Mouse (Mus musculus) spleen, postnatal 10 days (tissue): ENCODE measurements around the gene Drd4.
A peak's percentile ranks its signal among the peaks of the same experiment; 100 is the strongest.

Experiments
- DNase-seq, 2 experiments: peaks; one replicate each; pipeline ENCODE4 v3.0.0; 2021 to 2022; ENCODE audit warnings: low spot score in 2 of 2

Drd4 gene

GRCm38 (mm10) chr7:141292583-141293388, 980 bp downstream of the Drd4 start:
- DNase-seq, result no peak

- DNase-seq, result no peak
Observed at GRCm38 (mm10) chr7:141293852-141294471, 2.2 kb downstream of the Drd4 start.

GRCm38 (mm10) chr7:141294479-141294878, 2.7 kb downstream of the Drd4 start:
- DNase-seq, result no peak

GRCm38 (mm10) chr7:141297926-141298650, 6.3 kb downstream of the Drd4 start:
- DNase-seq, result no peak

DNA sequence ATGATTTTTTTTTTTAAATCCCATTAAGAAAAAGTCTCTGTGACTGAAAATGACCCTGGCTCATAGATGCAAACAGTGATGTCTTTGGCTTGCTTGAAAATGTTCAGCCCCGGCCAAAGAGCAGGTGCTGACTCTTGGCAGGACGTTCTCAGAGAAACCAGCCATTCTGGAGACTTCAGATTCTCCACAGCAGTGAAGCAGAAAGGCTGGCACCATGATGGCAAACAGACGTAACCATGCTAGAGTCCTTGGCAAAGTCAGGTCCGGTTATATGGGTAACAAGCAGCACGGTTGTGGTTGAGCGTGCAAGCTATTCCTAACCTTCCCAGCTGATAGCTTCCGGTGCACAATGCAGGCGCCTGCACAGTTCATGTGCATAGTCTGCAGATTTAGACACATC, 7.4 kb downstream of the Drd4 start:
- no peak for DNase-seq

DNA sequence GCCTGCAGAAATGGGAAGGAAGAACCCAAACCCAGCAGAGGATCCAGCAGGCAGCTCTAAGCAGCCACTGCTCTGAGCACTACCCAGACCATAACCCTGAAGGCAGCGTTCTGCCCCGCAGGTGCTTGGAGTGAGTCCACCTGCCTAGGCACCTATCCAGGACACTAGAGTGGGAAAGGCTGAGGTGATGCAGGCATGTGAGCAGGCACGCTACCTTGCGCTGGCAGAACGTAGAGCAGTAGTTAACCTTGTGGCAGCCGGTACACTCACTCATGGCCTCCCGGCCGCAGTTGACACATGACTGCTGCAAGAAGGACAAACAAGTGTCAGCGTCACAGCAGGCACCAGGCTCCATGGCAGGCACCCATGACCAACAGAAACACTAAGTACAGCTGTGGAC, 9.6 kb downstream of the Drd4 start:
- no peak for DNase-seq

GRCm38 (mm10) chr7:141302702-141303268, 11.0 kb downstream of the Drd4 start:
- DNase-seq, result no peak

- no peak for DNase-seq
Observed at GRCm38 (mm10) chr7:141304537-141304936, 12.7 kb downstream of the Drd4 start.

- no peak for DNase-seq
Observed at GRCm38 (mm10) chr7:141314416-141314815, 22.6 kb downstream of the Drd4 start.

- DNase-seq, result no peak
Observed at GRCm38 (mm10) chr7:141315076-141315475, 23.3 kb downstream of the Drd4 start.

DNA sequence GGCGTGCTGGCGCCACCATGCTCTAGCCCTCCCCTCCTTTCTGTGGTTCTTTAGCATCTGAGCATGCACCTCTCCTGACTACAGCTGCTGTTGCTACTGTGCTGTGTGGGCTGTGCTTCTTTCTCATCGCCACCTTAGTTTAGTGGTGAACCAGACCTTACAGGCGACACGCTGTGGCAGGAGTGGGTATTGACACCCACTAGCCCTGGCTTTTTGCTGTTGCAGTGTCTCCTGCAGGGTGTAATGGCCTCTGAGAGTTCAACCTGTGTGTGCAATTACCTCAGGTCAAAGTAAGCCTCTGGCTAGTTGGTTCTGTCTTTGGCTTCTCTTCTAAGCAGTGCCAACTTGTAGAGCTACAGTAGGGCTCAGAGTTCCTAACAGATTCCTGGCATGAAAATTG, 24.2 kb downstream of the Drd4 start:
- peak in 1 of 2 experiments; percentile 71 for DNase-seq

- DNase-seq, result no peak
Observed at GRCm38 (mm10) chr7:141317619-141318132, 25.9 kb downstream of the Drd4 start.

- DNase-seq, result no peak
Observed at GRCm38 (mm10) chr7:141319446-141319845, 27.6 kb downstream of the Drd4 start.

DNA sequence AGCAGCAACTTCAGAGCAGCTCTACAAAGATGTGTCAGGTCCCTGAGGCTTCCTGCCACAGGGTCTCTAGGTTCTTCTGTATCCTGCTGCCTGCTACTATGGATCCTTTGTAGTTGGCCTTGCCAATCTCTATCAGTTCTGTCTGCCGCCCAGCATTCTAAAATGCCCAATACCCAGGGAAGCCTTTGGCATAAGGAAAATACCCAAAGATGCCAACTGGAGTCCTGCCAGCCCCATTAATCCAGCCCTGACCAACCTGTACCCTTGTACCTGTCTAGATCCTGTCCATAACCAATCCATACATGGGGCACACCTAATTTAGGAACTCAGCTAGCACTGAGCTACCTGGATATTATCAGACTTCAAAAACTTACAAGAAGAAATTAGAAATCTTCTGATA, 32.9 kb downstream of the Drd4 start:
- no peak for DNase-seq

DNA sequence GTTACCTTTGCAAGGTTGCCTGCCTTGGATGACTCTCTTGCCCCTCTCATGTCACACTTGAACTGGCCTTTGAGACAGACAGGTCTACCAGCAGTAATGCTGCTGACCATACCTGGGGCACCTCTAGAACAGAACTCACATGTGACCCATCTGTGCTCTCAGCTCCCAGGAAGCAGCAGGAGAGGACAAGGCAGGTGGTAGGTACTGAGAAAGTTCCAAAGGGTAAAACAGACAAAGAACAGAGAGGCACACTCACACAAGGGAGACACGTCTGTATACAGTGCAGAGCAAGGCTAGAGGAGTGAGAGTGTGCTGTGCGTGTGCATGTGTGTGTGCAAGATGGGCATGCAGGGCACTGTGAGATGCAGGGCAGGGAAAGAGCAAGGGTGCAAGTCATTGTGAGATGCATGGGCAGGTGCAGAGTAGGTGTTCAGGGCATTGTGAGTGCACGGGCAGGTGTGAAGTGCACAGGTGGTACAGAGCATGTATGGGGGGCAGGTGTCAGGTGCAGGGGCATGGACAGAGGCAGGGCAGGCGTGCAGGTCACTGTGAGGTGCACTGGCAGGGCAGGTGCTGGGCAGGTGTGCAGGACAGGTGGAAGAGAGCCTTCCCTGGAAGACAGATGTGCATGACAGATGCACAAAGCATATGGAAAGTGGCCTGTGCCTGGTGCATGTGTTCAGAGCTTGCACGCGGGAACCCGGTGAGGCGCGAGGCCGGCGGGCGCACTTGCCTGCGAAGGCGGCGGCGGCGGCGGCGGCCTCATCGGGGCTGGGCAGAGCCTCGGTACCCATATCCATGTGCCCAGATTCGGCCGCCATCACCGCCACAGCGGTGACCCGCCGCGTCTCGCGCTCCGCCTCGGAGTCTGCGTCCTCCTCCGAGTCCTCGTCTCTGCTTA, 35.0 kb downstream of the Drd4 start:
- peak in 1 of 2 experiments; percentile 66 for DNase-seq

DNA sequence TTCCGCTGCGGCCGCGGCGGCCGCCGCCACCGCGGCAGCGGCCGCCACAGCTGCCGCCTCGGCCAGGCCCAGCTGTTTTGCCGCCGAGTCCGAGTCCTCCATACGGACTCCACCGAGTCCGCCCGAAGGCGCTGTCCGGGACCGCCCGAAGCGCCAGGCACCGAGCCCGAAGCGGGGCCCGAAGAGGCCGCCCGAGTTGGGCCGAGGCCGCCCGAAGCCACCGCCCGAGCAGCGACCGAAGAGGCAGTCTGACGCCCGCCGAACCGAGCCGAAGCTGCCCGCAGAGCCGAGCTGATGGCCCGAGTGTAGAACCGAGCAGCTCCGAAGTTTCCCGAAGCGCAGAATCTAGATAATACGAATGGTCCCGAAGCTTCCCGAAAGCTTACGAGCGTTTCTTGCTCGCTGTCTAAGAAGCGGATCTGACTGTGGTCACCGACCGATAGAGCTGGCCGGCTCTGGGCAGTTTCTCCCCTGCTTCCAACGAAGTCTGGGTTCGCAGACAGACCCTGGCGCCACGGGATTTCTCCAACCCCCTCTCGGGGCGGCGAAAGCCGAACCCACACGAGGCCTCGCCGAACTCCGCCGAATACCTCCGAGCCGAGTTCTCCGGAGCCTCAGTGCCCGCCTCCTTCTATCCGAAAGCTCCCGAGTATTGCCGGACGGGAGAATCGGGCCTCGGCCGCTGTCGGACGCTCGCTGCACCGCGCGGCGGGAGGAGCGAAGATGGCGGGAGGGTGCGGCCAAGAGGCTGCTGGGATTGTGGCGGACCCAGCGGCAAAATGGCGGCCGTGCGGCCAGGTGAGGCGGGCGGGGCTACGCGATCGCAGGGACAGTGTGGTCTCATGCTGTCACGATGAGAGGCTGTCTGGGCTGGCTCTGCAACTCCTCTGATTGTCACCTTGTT, 35.9 kb downstream of the Drd4 start, which contains the start of the genes Deaf1 and Tmem80:
TSS of gene Deaf1 (minus strand) at position 222 of the 904 bp plus-strand sequence.
TSS of gene Tmem80 (plus strand) at position 271 of the 904 bp plus-strand sequence.
- DNase-seq, result peak; percentile 97 to 99

- DNase-seq, result no peak
Observed at GRCm38 (mm10) chr7:141328373-141328990, 36.7 kb downstream of the Drd4 start.

DNA sequence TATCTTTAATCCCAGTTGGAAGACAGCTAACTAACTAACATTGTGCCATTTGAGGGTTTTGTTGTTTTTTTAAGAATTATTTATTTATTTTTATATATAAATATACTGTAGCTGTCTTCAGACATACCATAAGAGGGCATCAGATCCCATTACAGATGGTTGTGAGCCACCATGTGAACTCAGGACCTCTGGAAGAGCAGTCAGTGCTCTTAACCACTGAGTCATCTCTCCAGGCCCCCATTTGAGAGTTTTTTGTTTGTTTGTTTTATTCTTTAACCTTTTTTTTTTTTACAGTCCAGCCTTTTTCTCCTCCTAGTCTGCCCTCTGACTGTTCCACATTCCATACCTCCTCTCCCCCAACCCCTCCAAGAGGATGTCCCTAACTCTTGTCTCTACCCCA, 38.9 kb downstream of the Drd4 start:
- no peak for DNase-seq

DNA sequence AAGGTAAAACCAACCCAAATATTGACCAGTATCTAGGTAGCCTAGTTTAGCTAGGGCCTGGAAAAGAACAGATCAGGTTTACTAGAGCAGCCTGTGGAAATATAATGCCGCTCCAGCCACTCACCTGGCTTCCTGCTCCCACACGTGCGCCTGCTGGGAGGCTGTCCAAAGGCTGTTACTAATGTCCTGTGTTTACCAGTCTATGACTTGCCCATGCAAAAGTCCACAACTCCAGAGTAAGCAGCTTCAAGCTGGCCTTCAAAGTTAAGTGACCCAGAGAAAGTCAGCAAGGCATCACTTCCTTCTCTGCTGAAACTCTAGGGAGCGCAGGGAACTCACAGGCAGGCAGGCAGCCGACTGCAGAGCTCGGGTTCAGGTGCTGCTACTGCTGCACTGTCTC, 40.2 kb downstream of the Drd4 start:
- no peak for DNase-seq
